Mouse (Mus musculus) liver, embryonic 11.5 days (tissue): ENCODE data around the gene Fam69a. TPM values are rescaled to one million over a fixed set of nuclear protein-coding genes. Genes with fewer than 3 reads are reported as not detected.
A peak's percentile ranks its signal among the peaks of the same experiment; 100 is the strongest.

Experiments
- ATAC-seq: fragments of 200-750 bp; cut with Nextera tagmentation; replicated peaks from 2 replicates; pipeline ENCODE4 v1.8.0; 2017; ENCODE audit warnings: moderate number of reproducible peaks, mild to moderate bottlenecking, moderate TSS enrichment, moderate library complexity; ENCODE audit not compliant: low FRiP score
- DNase-seq: peaks from one replicate; pipeline ENCODE4 v3.0.0-alpha.2; 2017; ENCODE audit warnings: low spot score
- H3K27ac ChIP-seq: fragments of 300-500 bp; sonication (generic); 2 replicates; pipeline ENCODE4 v1.5.1; 2014; ENCODE audit warnings: mild to moderate bottlenecking, low read depth, low read length, control low read depth
- H3K27me3 ChIP-seq: fragments of 300-500 bp; sonication (generic); replicated peaks from 2 replicates; pipeline ENCODE4 v1.6.1; 2014; ENCODE audit warnings: low read length, mixed read lengths; ENCODE audit not compliant: control insufficient read depth, insufficient read depth
- H3K36me3 ChIP-seq: fragments of 300-500 bp; sonication (generic); 2 replicates; pipeline ENCODE4 v1.6.1; 2014; ENCODE audit warnings: mild to moderate bottlenecking, low read length, moderate library complexity, mixed read lengths; ENCODE audit not compliant: control insufficient read depth, insufficient read depth
- H3K4me1 ChIP-seq: fragments of 300-500 bp; sonication (generic); replicated peaks from 2 replicates; pipeline ENCODE4 v1.6.1; 2014; ENCODE audit warnings: low read length, mixed read lengths; ENCODE audit not compliant: control insufficient read depth, insufficient read depth
- H3K4me2 ChIP-seq: fragments of 300-500 bp; sonication (generic); 2 replicates; pipeline ENCODE4 v1.6.1; 2014; ENCODE audit warnings: mild to moderate bottlenecking, control low read depth, moderate library complexity
- H3K4me3 ChIP-seq: fragments of 300-500 bp; sonication (generic); 2 replicates; pipeline ENCODE4 v1.5.1; 2014; ENCODE audit warnings: low read depth, low read length, control low read depth
- H3K9ac ChIP-seq: fragments of 300-500 bp; sonication (generic); 2 replicates; pipeline ENCODE4 v1.6.1; 2014; ENCODE audit warnings: low read depth, low read length, control low read depth
- H3K9me3 ChIP-seq: fragments of 300-500 bp; sonication (generic); 2 replicates; pipeline ENCODE4 v1.6.1; 2016; ENCODE audit warnings: low read length, inconsistent platforms, mixed read lengths; ENCODE audit not compliant: control insufficient read depth
- WGBS: fragments of 180-500 bp; shearing (Covaris S2); extraction: QIAGEN DNeasy Blood & Tissue Kit; methylation state at CpG from one replicate; pipeline ENCODE4 v1.1.7; 2014; 5-methylcytosine and 5-hydroxymethylcytosine counted together
- polyA plus RNA-seq: library from polyadenylated mRNA; unstranded; fragments of >200 nt; fragmentation: Nextera tagmentation; extraction: Ambion mirVana; gene quantifications from 2 replicates; pipeline ENCODE4 v1.2.1, GENCODE M21; 2014

Fam69a gene
- polyA plus RNA-seq, 1 experiment from 2014 or later = 20.6 TPM

- H3K4me1 ChIP-seq = no peaks in the 10 kb centered on the region
- H3K9me3 ChIP-seq = no peaks in the 10 kb centered on the region
- H3K36me3 ChIP-seq = no peaks in the 10 kb centered on the region; the same call in 1 of the 2 replicates
- no peak overlapping the region for H3K27ac ChIP-seq
- H3K9ac ChIP-seq = no peak overlapping the region
- no peak for ATAC-seq
- no peak for DNase-seq
- H3K27me3 ChIP-seq = no peaks in the 10 kb centered on the region
- 63% methylated on average over 4 of the region's 4 CpGs for WGBS
- no peak overlapping the region for H3K4me3 ChIP-seq
- no peak overlapping the region for H3K4me2 ChIP-seq
Observed at GRCm38 (mm10) chr5:107915280-107915679, 71.6 kb downstream of the Fam69a start.

GRCm38 (mm10) chr5:107911012-107911411 is 75.9 kb downstream of the Fam69a start:
- Histone ChIP-seq H3K9me3 (no peaks in the 10 kb centered on the region), H3K4me2 (no peak overlapping the region), H3K36me3 (peaks cover 21% of the 10 kb centered on the region), H3K27ac (no peak overlapping the region), H3K4me3 (no peak overlapping the region), H3K4me1 (no peaks in the 10 kb centered on the region), H3K9ac (no peak overlapping the region), H3K27me3 (no peaks in the 10 kb centered on the region)
- ATAC-seq = no peak
- no peak for DNase-seq
- WGBS = 81% methylated on average over 5 of the region's 5 CpGs

GRCm38 (mm10) chr5:107910084-107910616 is 76.7 kb downstream of the Fam69a start:
- H3K36me3 ChIP-seq = peaks cover 25% of the 10 kb centered on the region
- DNase-seq = no peak
- ATAC-seq = no peak
- no peak overlapping the region for H3K4me2 ChIP-seq
- no peaks in the 10 kb centered on the region for H3K27me3 ChIP-seq
- H3K4me3 ChIP-seq = no peak overlapping the region
- H3K27ac ChIP-seq = no peak overlapping the region
- no peaks in the 10 kb centered on the region for H3K9me3 ChIP-seq
- WGBS = 54% methylated on average over 5 of the region's 5 CpGs
- H3K9ac ChIP-seq = no peak overlapping the region
- no peaks in the 10 kb centered on the region for H3K4me1 ChIP-seq

- Histone ChIP-seq H3K4me2 (no peak overlapping the region), H3K4me3 (no peak overlapping the region), H3K9ac (no peak overlapping the region), H3K4me1 (no peaks in the 10 kb centered on the region), H3K27me3 (no peaks in the 10 kb centered on the region), H3K36me3 (peaks cover 29% of the 10 kb centered on the region), H3K9me3 (no peaks in the 10 kb centered on the region), H3K27ac (no peak overlapping the region)
- no peak for DNase-seq
- no peak; the same call in 1 of the 2 replicates for ATAC-seq
- 78% methylated on average over 3 of the region's 3 CpGs for WGBS
Observed at GRCm38 (mm10) chr5:107909668-107910067, 77.2 kb downstream of the Fam69a start.

GRCm38 (mm10) chr5:107908514-107909110 is 78.3 kb downstream of the Fam69a start:
- no peak overlapping the region for H3K4me2 ChIP-seq
- no peak for DNase-seq
- H3K36me3 ChIP-seq = peaks cover 36% of the 10 kb centered on the region
- no peak overlapping the region for H3K4me3 ChIP-seq
- WGBS = 69% methylated on average over 2 of the region's 2 CpGs
- no peaks in the 10 kb centered on the region for H3K4me1 ChIP-seq
- ATAC-seq = no peak
- H3K27me3 ChIP-seq = no peaks in the 10 kb centered on the region
- no peak overlapping the region for H3K9ac ChIP-seq
- H3K27ac ChIP-seq = no peak overlapping the region
- H3K9me3 ChIP-seq = no peaks in the 10 kb centered on the region

GRCm38 (mm10) chr5:107904325-107904724 is 82.6 kb downstream of the Fam69a start:
- ATAC-seq (no peak), DNase-seq (no peak)
- no peak overlapping the region for H3K4me3 ChIP-seq
- H3K27ac ChIP-seq = no peak overlapping the region
- H3K27me3 ChIP-seq = no peaks in the 10 kb centered on the region
- H3K4me2 ChIP-seq = no peak overlapping the region
- 76% methylated on average over 3 of the region's 3 CpGs for WGBS
- H3K4me1 ChIP-seq = peaks cover 7% of the 10 kb centered on the region
- peaks cover 51% of the 10 kb centered on the region for H3K36me3 ChIP-seq
- no peaks in the 10 kb centered on the region for H3K9me3 ChIP-seq
- no peak overlapping the region for H3K9ac ChIP-seq

GRCm38 (mm10) chr5:107901014-107901615 is 85.8 kb downstream of the Fam69a start:
- ATAC-seq = peak; percentile 21
- under 1% methylated on average over 23 of the region's 23 CpGs for WGBS
- Histone ChIP-seq H3K4me2 (peak overlapping the region; percentile 63), H3K9ac (peak overlapping the region; percentile 99), H3K9me3 (no peaks in the 10 kb centered on the region), H3K4me3 (peak overlapping the region; percentile 99), H3K27ac (peak overlapping the region; percentile 89), H3K4me1 (peaks cover 7% of the 10 kb centered on the region), H3K27me3 (no peaks in the 10 kb centered on the region), H3K36me3 (peaks cover 31% of the 10 kb centered on the region)
- no peak for DNase-seq

GRCm38 (mm10) chr5:107900206-107901013 is 86.5 kb downstream of the Fam69a start, which contains the start of gene Rpl5:
Rpl5 (plus strand) TSS chr5:107900502.
- peak; percentile 94 for ATAC-seq
- 3% methylated on average over 66 of the region's 66 CpGs for WGBS
- H3K4me2 ChIP-seq = peak within 1 kb of the TSS; percentile 63

More at GRCm38 (mm10) chr5:107900206-107901013, 86.5 kb downstream of the Fam69a start, which contains the start of gene Rpl5:
- DNase-seq = peak; percentile 93
- Histone ChIP-seq H3K4me3 (peak within 1 kb of the TSS; percentile 99), H3K27me3 (no peaks in the 10 kb centered on the region), H3K9me3 (no peaks in the 10 kb centered on the region), H3K9ac (peak within 1 kb of the TSS; percentile 99), H3K4me1 (peaks cover 7% of the 10 kb centered on the region), H3K27ac (peak within 1 kb of the TSS; percentile 89), H3K36me3 (peaks cover 25% of the 10 kb centered on the region)
